Mouse (Mus musculus): ENCODE measurements around the gene Akt1s1.
A peak's percentile ranks its signal among the peaks of the same experiment; 100 is the strongest.

- peak; percentile 52 for TF ChIP-seq CTCF (IDR thresholded peaks at IDR 0.05; ENCODE audit: low read depth)
- TF ChIP-seq EP300 (IDR thresholded peaks at IDR 0.05; ENCODE audit: low read depth): no peak
These were observed 17.7 kb downstream of the Akt1s1 start for GRCm38 (mm10) chr7:44866276-44867009.

All from liver, embryonic 14.5 days (tissue).